Mouse (Mus musculus) intestine, postnatal 0 days (tissue): ENCODE results near the gene Hdac9. TPM values are rescaled to one million over a fixed set of nuclear protein-coding genes. Genes with fewer than 3 reads are reported as not detected.

ENCODE experiments used
- ATAC-seq: fragments of 200-750 bp; cut with Nextera tagmentation; 2 replicates; pipeline ENCODE4 v1.8.0; 2017; ENCODE audit warnings: mild to moderate bottlenecking, moderate TSS enrichment, moderate library complexity
- H3K27ac ChIP-seq: fragments of 300-500 bp; sonication (generic); 2 replicates; pipeline ENCODE4 v1.5.1; 2014; ENCODE audit warnings: mild to moderate bottlenecking, low read depth, low read length, moderate library complexity
- H3K27me3 ChIP-seq: fragments of 300-500 bp; sonication (generic); replicated peaks from 2 replicates; pipeline ENCODE4 v1.6.1; 2014; ENCODE audit warnings: low read length, mixed read lengths; ENCODE audit not compliant: control insufficient read depth, insufficient read depth
- H3K36me3 ChIP-seq: fragments of 300-500 bp; sonication (generic); 2 replicates; pipeline ENCODE4 v1.6.1; 2014; ENCODE audit warnings: mild to moderate bottlenecking, moderate library complexity; ENCODE audit not compliant: control insufficient read depth, insufficient read depth
- H3K4me1 ChIP-seq: fragments of 300-500 bp; sonication (generic); replicated peaks from 2 replicates; pipeline ENCODE4 v1.6.1; 2014; ENCODE audit warnings: antibody characterized with exemption, low read length, mixed read lengths; ENCODE audit not compliant: control insufficient read depth, insufficient read depth
- H3K4me2 ChIP-seq: fragments of 300-500 bp; sonication (generic); replicated peaks from 2 replicates; pipeline ENCODE4 v1.6.1; 2014; ENCODE audit warnings: low read depth, mild to moderate bottlenecking, moderate library complexity
- H3K4me3 ChIP-seq: fragments of 300-500 bp; sonication (generic); 2 replicates; pipeline ENCODE4 v1.5.1; 2014; ENCODE audit warnings: low read depth, low read length
- H3K9ac ChIP-seq: fragments of 300-500 bp; sonication (generic); 2 replicates; pipeline ENCODE4 v1.6.1; 2014; ENCODE audit warnings: mild to moderate bottlenecking, low read depth, low read length
- H3K9me3 ChIP-seq: fragments of 300-500 bp; sonication (generic); 2 replicates; pipeline ENCODE4 v1.6.1; 2016; ENCODE audit warnings: mixed run types; ENCODE audit not compliant: control insufficient read depth
- CTCF ChIP-seq: sonication (generic); IDR thresholded peaks from 2 replicates; pipeline ENCODE4 v1.5.1; 2016; ENCODE audit warnings: low read depth, mild to moderate bottlenecking, control low read depth, antibody characterized with exemption, moderate library complexity
- WGBS: fragments of 180-500 bp; shearing (Covaris S2); extraction: QIAGEN DNeasy Blood & Tissue Kit; methylation state at CpG from one replicate; pipeline ENCODE4 v1.1.7; 2014; 5-methylcytosine and 5-hydroxymethylcytosine counted together
- polyA plus RNA-seq: library from polyadenylated mRNA; unstranded; fragments of >200 nt; fragmentation: Nextera tagmentation; extraction: Ambion mirVana; gene quantifications from 2 replicates; pipeline ENCODE4 v1.2.1, GENCODE M21; 2015

Gene Hdac9
- polyA plus RNA-seq, 1 experiment from 2014 or later: 1.4 TPM

- H3K4me3 ChIP-seq: no peak overlapping the region
- no peak overlapping the region for H3K9ac ChIP-seq
- no peaks in the 10 kb centered on the region for H3K4me1 ChIP-seq
- H3K4me2 ChIP-seq: no peak overlapping the region
- 96% methylated on average over 1 of the region's 1 CpGs for WGBS
- ATAC-seq: no peak
- H3K9me3 ChIP-seq: no peaks in the 10 kb centered on the region
- H3K27me3 ChIP-seq: no peaks in the 10 kb centered on the region
- H3K36me3 ChIP-seq: no peaks in the 10 kb centered on the region
- no peak for TF ChIP-seq CTCF
- H3K27ac ChIP-seq: no peak overlapping the region
Observed at GRCm38 (mm10) chr12:34571069-34571468, 345.8 kb downstream of the Hdac9 start.

- Histone ChIP-seq H3K4me1 (no peaks in the 10 kb centered on the region), H3K9ac (no peak overlapping the region), H3K27ac (no peak overlapping the region), H3K4me3 (no peak overlapping the region), H3K36me3 (no peaks in the 10 kb centered on the region), H3K9me3 (no peaks in the 10 kb centered on the region), H3K4me2 (no peak overlapping the region), H3K27me3 (no peaks in the 10 kb centered on the region)
- WGBS: 91% methylated on average over 3 of the region's 3 CpGs
- ATAC-seq: no peak
- no peak for TF ChIP-seq CTCF
Observed at GRCm38 (mm10) chr12:34569472-34569871, 347.4 kb downstream of the Hdac9 start.

- no peaks in the 10 kb centered on the region for H3K9me3 ChIP-seq
- H3K4me2 ChIP-seq: no peak overlapping the region
- no peaks in the 10 kb centered on the region for H3K4me1 ChIP-seq
- WGBS: 73% methylated on average over 3 of the region's 3 CpGs
- H3K27ac ChIP-seq: no peak overlapping the region
- no peaks in the 10 kb centered on the region for H3K27me3 ChIP-seq
- no peak for ATAC-seq
- no peak overlapping the region for H3K4me3 ChIP-seq
- no peak for TF ChIP-seq CTCF
- H3K9ac ChIP-seq: no peak overlapping the region
- no peaks in the 10 kb centered on the region for H3K36me3 ChIP-seq
Observed at GRCm38 (mm10) chr12:34569052-34569451, 347.8 kb downstream of the Hdac9 start.

GRCm38 (mm10) chr12:34562331-34562730, 354.6 kb downstream of the Hdac9 start:
- ATAC-seq: no peak
- no peak for TF ChIP-seq CTCF
- H3K4me1 ChIP-seq: no peaks in the 10 kb centered on the region
- no peak overlapping the region for H3K4me3 ChIP-seq
- no peak overlapping the region for H3K9ac ChIP-seq
- H3K27ac ChIP-seq: no peak overlapping the region
- H3K4me2 ChIP-seq: no peak overlapping the region
- 70% methylated on average over 2 of the region's 2 CpGs for WGBS
- no peaks in the 10 kb centered on the region for H3K36me3 ChIP-seq
- no peaks in the 10 kb centered on the region for H3K9me3 ChIP-seq
- H3K27me3 ChIP-seq: no peaks in the 10 kb centered on the region

- 59% methylated on average over 5 of the region's 5 CpGs for WGBS
- TF ChIP-seq CTCF: no peak
- H3K4me2 ChIP-seq: no peak overlapping the region
Observed at GRCm38 (mm10) chr12:34559001-34559400, 357.9 kb downstream of the Hdac9 start.

GRCm38 (mm10) chr12:34554803-34555202, 362.1 kb downstream of the Hdac9 start:
- no peaks in the 10 kb centered on the region for H3K27me3 ChIP-seq
- H3K9me3 ChIP-seq: no peaks in the 10 kb centered on the region
- no peaks in the 10 kb centered on the region for H3K4me1 ChIP-seq
- ATAC-seq: no peak
- H3K36me3 ChIP-seq: no peaks in the 10 kb centered on the region
- H3K4me2 ChIP-seq: no peak overlapping the region
- H3K27ac ChIP-seq: no peak overlapping the region
- no peak overlapping the region for H3K9ac ChIP-seq
- H3K4me3 ChIP-seq: no peak overlapping the region
- TF ChIP-seq CTCF: no peak

More at GRCm38 (mm10) chr12:34559001-34559400, 357.9 kb downstream of the Hdac9 start:
- no peak for ATAC-seq
- Histone ChIP-seq H3K9ac (no peak overlapping the region), H3K36me3 (no peaks in the 10 kb centered on the region), H3K9me3 (no peaks in the 10 kb centered on the region), H3K4me1 (no peaks in the 10 kb centered on the region), H3K27me3 (no peaks in the 10 kb centered on the region), H3K4me3 (no peak overlapping the region), H3K27ac (no peak overlapping the region)

DNA sequence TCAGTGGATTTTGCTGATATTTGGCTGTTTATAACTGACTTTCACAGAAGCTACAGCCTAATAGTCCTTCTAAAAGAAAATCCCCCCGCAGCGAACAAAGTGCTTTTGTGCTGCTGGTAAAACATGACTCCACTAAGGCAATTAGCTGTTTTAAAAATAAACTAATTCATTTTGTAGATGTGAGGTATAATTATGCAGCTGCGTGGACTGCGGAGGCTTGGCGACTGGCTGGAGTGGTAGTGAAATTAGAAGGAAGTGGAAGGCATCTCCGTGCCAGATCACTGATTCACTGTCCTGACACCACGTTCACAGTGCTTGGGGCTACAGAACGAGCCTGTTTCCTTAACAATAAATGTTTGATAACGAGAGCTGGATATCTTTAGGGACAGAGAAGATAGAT, 366.6 kb downstream of the Hdac9 start:
- H3K9ac ChIP-seq: no peak overlapping the region
- 65% methylated on average over 9 of the region's 9 CpGs for WGBS

More for the DNA sequence above, 366.6 kb downstream of the Hdac9 start:
- no peak overlapping the region for H3K4me2 ChIP-seq
- no peaks in the 10 kb centered on the region for H3K4me1 ChIP-seq
- TF ChIP-seq CTCF: no peak
- ATAC-seq: no peak
- H3K27ac ChIP-seq: no peak overlapping the region
- no peaks in the 10 kb centered on the region for H3K27me3 ChIP-seq
- H3K36me3 ChIP-seq: no peaks in the 10 kb centered on the region
- no peak overlapping the region for H3K4me3 ChIP-seq
- H3K9me3 ChIP-seq: no peaks in the 10 kb centered on the region
